9 mouse cellular contexts compared by ENCODE assay signal in genomic region chr15:98984681-98985080, GRCm38 (mm10). TPM values are rescaled to one million over a fixed set of nuclear protein-coding genes. Genes with fewer than 3 reads are reported as not detected.
DNase-seq lines count a peak whose midpoint lies in the region; ATAC-seq and TF ChIP-seq lines count a peak whose summit lies in the region.
"Had no signal": no experiment of that assay in that cellular context is flagged by ENCODE, and none has a peak within 500 bp of the region (broad histone marks: within the 10 kb centered on the region; RNA-seq: fewer than 3 reads in every experiment).

No protein-coding gene starts in this region.

- peaks cover 16% of the 10 kb centered on the region for H3K4me1 ChIP-seq in liver, embryonic 11.5 days (replicated peaks; ENCODE audit: control insufficient read depth, insufficient read depth, low read length)
- no peaks in the 10 kb centered on the region for H3K4me1 ChIP-seq in stomach, postnatal 0 days (replicated peaks; ENCODE audit: control insufficient read depth, insufficient read depth)

- H3K36me3 ChIP-seq in liver, embryonic 11.5 days (ENCODE audit: control insufficient read depth, insufficient read depth, low read length): no peaks in the 10 kb centered on the region
- no peaks in the 10 kb centered on the region for H3K36me3 ChIP-seq in stomach, postnatal 0 days (ENCODE audit: control insufficient read depth, insufficient read depth, low read length)

- H3K9me3 ChIP-seq in liver, embryonic 11.5 days (ENCODE audit: control insufficient read depth, low read length): no peaks in the 10 kb centered on the region
- H3K9me3 ChIP-seq in stomach, postnatal 0 days (ENCODE audit: control insufficient read depth, low read length): no peaks in the 10 kb centered on the region

- no peak for ATAC-seq in liver, embryonic 11.5 days (replicated peaks; ENCODE audit: low FRiP score)
- ATAC-seq in stomach, postnatal 0 days (ENCODE audit: low FRiP score, low TSS enrichment): no peak

- DNase-seq in cerebellum, postnatal 25 days: peak; percentile 58 to 63
- DNase-seq in cerebellum, postnatal 4 days (ENCODE audit: low spot score in 2 of 2): no peak
- peak; percentile 48 for DNase-seq in thymus, postnatal 4 days
- DNase-seq in thymus, postnatal 25 days: no peak
- DNase-seq in liver, embryonic 11.5 days (ENCODE audit: low spot score): peak; percentile 39
- DNase-seq in stomach, postnatal 0 days (ENCODE audit: low spot score): no peak
- DNase-seq in left cerebral cortex, adult 18-20 months (ENCODE audit: low spot score in 2 of 2): no peak
- no peak for DNase-seq in layer of hippocampus, adult 9-11 months

- TF ChIP-seq EP300 in stomach, postnatal 0 days (optimal IDR thresholded peaks at IDR 0.05): no peak

- H3K27me3 ChIP-seq in liver, embryonic 11.5 days (replicated peaks; ENCODE audit: control insufficient read depth, insufficient read depth, low read length): no peaks in the 10 kb centered on the region
- H3K27me3 ChIP-seq in stomach, postnatal 0 days (ENCODE audit: control insufficient read depth, insufficient read depth, low read length): no peaks in the 10 kb centered on the region

- no peak for TF ChIP-seq CTCF in stomach, postnatal 0 days (IDR thresholded peaks at IDR 0.05; ENCODE audit: low read depth)

- H3K4me2 ChIP-seq in liver, embryonic 11.5 days: peak overlapping the region; percentile 77
- H3K4me2 ChIP-seq in stomach, postnatal 0 days (replicated peaks; ENCODE audit: low read depth): peak overlapping the region; percentile 61

- H3K27ac ChIP-seq in liver, embryonic 11.5 days (ENCODE audit: low read depth, low read length): peak overlapping the region; percentile 91
- peak overlapping the region; percentile 98 for H3K27ac ChIP-seq in stomach, postnatal 0 days (replicated peaks)

- WGBS in liver, embryonic 11.5 days: 43% methylated on average over 6 of the region's 6 CpGs
- WGBS in stomach, postnatal 0 days: 51% methylated on average over 6 of the region's 6 CpGs

- peak overlapping the region; percentile 79 for H3K9ac ChIP-seq in liver, embryonic 11.5 days (ENCODE audit: low read depth, low read length)
- H3K9ac ChIP-seq in stomach, postnatal 0 days (ENCODE audit: low read length): no peak overlapping the region; the same call in 1 of the 2 replicates

- peak overlapping the region; percentile 64; the same call in 1 of the 2 replicates for H3K4me3 ChIP-seq in liver, embryonic 11.5 days (ENCODE audit: low read depth, low read length)
- peak overlapping the region; percentile 52; the same call in 1 of the 2 replicates for H3K4me3 ChIP-seq in stomach, postnatal 0 days (ENCODE audit: low read depth, low read length)

RNA-seq across cellular contexts. Expression of gene Tuba1a, which starts 31.2 kb away (rescaled TPM):
- polyA plus RNA-seq in liver, embryonic 11.5 days (2014; fragmentation: Nextera tagmentation; extraction: Ambion mirVana): 419 and 432 TPM in 2 replicates
- polyA plus RNA-seq in stomach, postnatal 0 days (2015; fragmentation: Nextera tagmentation; extraction: Ambion mirVana): 537 and 602 TPM in 2 replicates
- 100 to 1,000 TPM; 874 to 893 TPM for total RNA-seq in left cerebral cortex, adult 18-20 months (2021)

RNA-seq across cellular contexts. Expression of gene Gm49450, which starts 31.3 kb away (rescaled TPM):
- not detected in 2 replicates for polyA plus RNA-seq in liver, embryonic 11.5 days (2014; fragmentation: Nextera tagmentation; extraction: Ambion mirVana)
- polyA plus RNA-seq in stomach, postnatal 0 days (2015; fragmentation: Nextera tagmentation; extraction: Ambion mirVana): not detected in 2 replicates
- total RNA-seq in left cerebral cortex, adult 18-20 months (2021): not detected
- total RNA-seq: heart, adult 18-20 months had no signal

RNA-seq across cellular contexts. Expression of gene Tuba1c, which starts 45.0 kb away (rescaled TPM):
- polyA plus RNA-seq in liver, embryonic 11.5 days (2014; fragmentation: Nextera tagmentation; extraction: Ambion mirVana): 202 and 214 TPM in 2 replicates
- 145 and 159 TPM in 2 replicates for polyA plus RNA-seq in stomach, postnatal 0 days (2015; fragmentation: Nextera tagmentation; extraction: Ambion mirVana)
- total RNA-seq in left cerebral cortex, adult 18-20 months (2021): 10 to 100 TPM; 65.4 to 66.8 TPM

RNA-seq across cellular contexts. Expression of gene Tuba1b, which starts 50.3 kb away (rescaled TPM):
- 1,854 and 2,015 TPM in 2 replicates for polyA plus RNA-seq in liver, embryonic 11.5 days (2014; fragmentation: Nextera tagmentation; extraction: Ambion mirVana)
- polyA plus RNA-seq in stomach, postnatal 0 days (2015; fragmentation: Nextera tagmentation; extraction: Ambion mirVana): 470 and 552 TPM in 2 replicates
- total RNA-seq in left cerebral cortex, adult 18-20 months (2021): 100 to 1,000 TPM; 584 to 602 TPM

Comparison
In these comparisons a context has a peak if more than half of its experiments do, and no peak if none do; other contexts are left out.
1. DNase-seq: peak in cerebellum, postnatal 25 days (2 of 2), thymus, postnatal 4 days (single experiment) and liver, embryonic 11.5 days (single experiment); none in cerebellum, postnatal 4 days (0 of 2), thymus, postnatal 25 days (single experiment), stomach, postnatal 0 days (single experiment), left cerebral cortex, adult 18-20 months (0 of 2) and layer of hippocampus, adult 9-11 months (single experiment).